Mouse (Mus musculus) embryonic facial prominence, embryonic 11.5 days (tissue): ENCODE measurements at regions not wholly inside any gene's neighbourhood (a gene's known extent, or its start where the extent isn't known, plus 50 kb on each side); places are given as distances from the start of the nearest gene placed in this dataset.
A peak's percentile ranks its signal among the peaks of the same experiment; 100 is the strongest.

Source experiments
- ATAC-seq: fragments of 200-750 bp; cut with Nextera tagmentation; replicated peaks from 2 replicates; pipeline ENCODE4 v1.8.0; 2017; ENCODE audit warnings: low read depth; ENCODE audit not compliant: insufficient number of reproducible peaks, low FRiP score, low TSS enrichment
- DNase-seq: peaks from one replicate; pipeline ENCODE4 v3.0.0-alpha.2; 2015; ENCODE audit warnings: low spot score
- H3K27ac ChIP-seq: fragments of 300-500 bp; sonication (generic); replicated peaks from 2 replicates; pipeline ENCODE4 v1.5.1; 2014; ENCODE audit warnings: mild to moderate bottlenecking, low read depth, low read length, control low read depth
- H3K27me3 ChIP-seq: fragments of 300-500 bp; sonication (generic); 2 replicates; pipeline ENCODE4 v1.6.1; 2014; ENCODE audit warnings: mild to moderate bottlenecking, low read length, moderate library complexity, mixed read lengths; ENCODE audit not compliant: control insufficient read depth, insufficient read depth
- H3K36me3 ChIP-seq: fragments of 300-500 bp; sonication (generic); replicated peaks from 2 replicates; pipeline ENCODE4 v1.6.1; 2014; ENCODE audit warnings: low read depth, mild to moderate bottlenecking, low read length, moderate library complexity, mixed read lengths; ENCODE audit not compliant: control insufficient read depth, insufficient read depth
- H3K4me1 ChIP-seq: fragments of 300-500 bp; sonication (generic); 2 replicates; pipeline ENCODE4 v1.6.1; 2014; ENCODE audit warnings: low read length, mixed read lengths; ENCODE audit not compliant: control insufficient read depth, insufficient read depth
- H3K4me2 ChIP-seq: fragments of 300-500 bp; sonication (generic); 2 replicates; pipeline ENCODE4 v1.6.1; 2014; ENCODE audit warnings: low read depth, mild to moderate bottlenecking, control low read depth, low read length, moderate library complexity
- H3K4me3 ChIP-seq: fragments of 300-500 bp; sonication (generic); 2 replicates; pipeline ENCODE4 v1.5.1; 2014; ENCODE audit warnings: low read depth, low read length, control low read depth
- H3K9ac ChIP-seq: fragments of 300-500 bp; sonication (generic); replicated peaks from 2 replicates; pipeline ENCODE4 v1.6.1; 2014; ENCODE audit warnings: mild to moderate bottlenecking, control low read depth, low read length
- H3K9me3 ChIP-seq: fragments of 300-500 bp; sonication (generic); replicated peaks from 2 replicates; pipeline ENCODE4 v1.6.1; 2016; ENCODE audit warnings: mild to moderate bottlenecking, low read length, inconsistent platforms, mixed read lengths; ENCODE audit not compliant: control insufficient read depth
- WGBS: fragments of 180-500 bp; shearing (Covaris S2); extraction: QIAGEN DNeasy Blood & Tissue Kit; methylation state at CpG from one replicate; pipeline ENCODE4 v1.1.7; 2014; 5-methylcytosine and 5-hydroxymethylcytosine counted together

GRCm38 (mm10) chr10:100742065-100742464 is 151.8 kb downstream of the 1700017N19Rik start:
- Histone ChIP-seq H3K36me3 (no peaks in the 10 kb centered on the region), H3K4me3 (no peak overlapping the region), H3K4me1 (no peaks in the 10 kb centered on the region), H3K9ac (no peak overlapping the region), H3K27ac (no peak overlapping the region), H3K27me3 (no peaks in the 10 kb centered on the region), H3K9me3 (no peaks in the 10 kb centered on the region), H3K4me2 (no peak overlapping the region)
- DNase-seq (peak; percentile 82), ATAC-seq (no peak)
- WGBS = 15% methylated on average over 7 of the region's 7 CpGs

- H3K9me3 ChIP-seq = no peaks in the 10 kb centered on the region
- H3K4me1 ChIP-seq = no peaks in the 10 kb centered on the region
- H3K4me2 ChIP-seq = no peak overlapping the region
- H3K36me3 ChIP-seq = no peaks in the 10 kb centered on the region
- ATAC-seq (no peak), DNase-seq (no peak)
- H3K27me3 ChIP-seq = no peaks in the 10 kb centered on the region
- H3K27ac ChIP-seq = no peak overlapping the region
- no peak overlapping the region for H3K9ac ChIP-seq
- 61% methylated on average over 7 of the region's 7 CpGs for WGBS
- no peak overlapping the region for H3K4me3 ChIP-seq
Measured at GRCm38 (mm10) chr10:100746151-100746550, 155.9 kb downstream of the 1700017N19Rik start.

GRCm38 (mm10) chr10:100754957-100755356 is 164.7 kb downstream of the 1700017N19Rik start:
- Histone ChIP-seq H3K36me3 (no peaks in the 10 kb centered on the region), H3K27ac (no peak overlapping the region), H3K9me3 (no peaks in the 10 kb centered on the region), H3K4me3 (no peak overlapping the region), H3K9ac (no peak overlapping the region), H3K4me1 (no peaks in the 10 kb centered on the region), H3K27me3 (no peaks in the 10 kb centered on the region), H3K4me2 (no peak overlapping the region)
- DNase-seq (no peak), ATAC-seq (no peak)
- 75% methylated on average over 5 of the region's 5 CpGs for WGBS

- H3K4me3 ChIP-seq = no peak overlapping the region
- ATAC-seq (no peak), DNase-seq (no peak)
- no peak overlapping the region for H3K27ac ChIP-seq
- no peaks in the 10 kb centered on the region for H3K36me3 ChIP-seq
- no peaks in the 10 kb centered on the region for H3K27me3 ChIP-seq
- H3K9ac ChIP-seq = no peak overlapping the region
- H3K9me3 ChIP-seq = no peaks in the 10 kb centered on the region
- no peaks in the 10 kb centered on the region for H3K4me1 ChIP-seq
- H3K4me2 ChIP-seq = no peak overlapping the region
Measured at GRCm38 (mm10) chr10:100774252-100774651, 184.0 kb downstream of the 1700017N19Rik start.

- Histone ChIP-seq H3K4me2 (no peak overlapping the region), H3K4me1 (no peaks in the 10 kb centered on the region), H3K9ac (no peak overlapping the region), H3K27me3 (no peaks in the 10 kb centered on the region), H3K36me3 (no peaks in the 10 kb centered on the region), H3K4me3 (no peak overlapping the region), H3K27ac (no peak overlapping the region), H3K9me3 (no peaks in the 10 kb centered on the region)
- DNase-seq (no peak), ATAC-seq (no peak)
- 70% methylated on average over 3 of the region's 3 CpGs for WGBS
Measured at GRCm38 (mm10) chr10:100792166-100792565, 201.9 kb downstream of the 1700017N19Rik start.

- no peak overlapping the region for H3K4me2 ChIP-seq
- no peak overlapping the region for H3K27ac ChIP-seq
- no peak overlapping the region for H3K4me3 ChIP-seq
- no peak for ATAC-seq
- H3K9ac ChIP-seq = no peak overlapping the region
- WGBS = 42% methylated on average over 4 of the region's 4 CpGs
- H3K9me3 ChIP-seq = no peaks in the 10 kb centered on the region
- peak; percentile 18 for DNase-seq
- no peaks in the 10 kb centered on the region for H3K36me3 ChIP-seq
- no peaks in the 10 kb centered on the region for H3K4me1 ChIP-seq
- no peaks in the 10 kb centered on the region for H3K27me3 ChIP-seq
Measured at GRCm38 (mm10) chr10:100792569-100792968, 202.3 kb downstream of the 1700017N19Rik start.

GRCm38 (mm10) chr10:100795215-100795972 is 205.1 kb downstream of the 1700017N19Rik start:
- no peaks in the 10 kb centered on the region for H3K36me3 ChIP-seq
- no peaks in the 10 kb centered on the region for H3K4me1 ChIP-seq
- 76% methylated on average over 6 of the region's 6 CpGs for WGBS
- H3K27ac ChIP-seq = no peak overlapping the region
- no peaks in the 10 kb centered on the region for H3K9me3 ChIP-seq
- H3K27me3 ChIP-seq = no peaks in the 10 kb centered on the region
- no peak for ATAC-seq
- DNase-seq = no peak
- H3K9ac ChIP-seq = no peak overlapping the region
- no peak overlapping the region for H3K4me2 ChIP-seq
- no peak overlapping the region for H3K4me3 ChIP-seq

- ATAC-seq (no peak), DNase-seq (no peak)
- H3K4me2 ChIP-seq = no peak overlapping the region
- H3K4me3 ChIP-seq = no peak overlapping the region
- H3K27ac ChIP-seq = no peak overlapping the region
- no peaks in the 10 kb centered on the region for H3K4me1 ChIP-seq
- 85% methylated on average over 2 of the region's 2 CpGs for WGBS
- no peak overlapping the region for H3K9ac ChIP-seq
- H3K36me3 ChIP-seq = no peaks in the 10 kb centered on the region
- no peaks in the 10 kb centered on the region for H3K27me3 ChIP-seq
- H3K9me3 ChIP-seq = no peaks in the 10 kb centered on the region
Measured at GRCm38 (mm10) chr10:100811639-100812038, 221.4 kb downstream of the 1700017N19Rik start.
